Mouse (Mus musculus): ENCODE measurements around the gene Gm11077. TPM values are rescaled to one million over a fixed set of nuclear protein-coding genes. Genes with fewer than 3 reads are reported as not detected.

Gene Gm11077
- polyA plus RNA-seq (2012; rRNA removed), result not detected in 2 replicates

DNA sequence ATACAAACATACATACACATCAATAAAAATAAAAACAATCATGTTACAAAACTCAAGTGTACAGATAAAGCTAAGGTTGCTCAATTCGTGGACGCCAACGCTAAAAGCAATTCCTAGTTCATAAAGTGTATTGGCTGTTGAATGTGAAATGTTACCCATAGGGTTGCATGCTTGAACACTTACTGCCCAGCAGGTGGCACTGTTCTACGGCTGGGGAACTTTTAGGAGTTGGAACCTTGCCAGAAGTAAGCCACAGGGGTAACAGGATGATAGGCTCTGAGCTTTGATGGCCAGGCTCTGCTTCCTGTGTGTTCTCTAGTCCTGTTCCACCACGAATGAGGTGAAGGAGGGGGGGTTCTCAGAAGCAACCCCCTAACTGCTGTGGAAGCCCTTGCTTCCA is at the start of gene Gm11077:
TSS of gene Gm11077 (plus strand) at position 13 of the 400 bp plus-strand sequence.

Other genes starting within 250 kb of the Gm11077 start
- 25.3 and 26.8 TPM in 2 replicates for gene Aebp2, start 106.6 kb upstream of the Gm11077 start, polyA plus RNA-seq (2012; rRNA removed)

All from central nervous system, embryonic 18 days (tissue).